Mouse (Mus musculus): ENCODE data around the gene Tox2. TPM values are rescaled to one million over a fixed set of nuclear protein-coding genes. Genes with fewer than 3 reads are reported as not detected.

The Tox2 gene
- polyA plus RNA-seq, 1 experiment: 12.1 TPM

- Histone ChIP-seq H3K36me3 (ENCODE audit: control insufficient read depth, insufficient read depth, low read length) (no peaks in the 10 kb centered on the region), H3K27me3 (ENCODE audit: control insufficient read depth, insufficient read depth, low read length) (no peaks in the 10 kb centered on the region), H3K4me1 (ENCODE audit: control insufficient read depth, insufficient read depth, insufficient read length) (no peaks in the 10 kb centered on the region), H3K27ac (ENCODE audit: insufficient read depth, low read length) (no peak overlapping the region), H3K4me3 (ENCODE audit: extremely low read depth, insufficient read depth, insufficient read length) (no peak overlapping the region)
- TF ChIP-seq CTCF (IDR thresholded peaks at IDR 0.05; ENCODE audit: extremely low read depth, insufficient read depth, insufficient read length, insufficient replicate concordance) (no peak), POLR2A (IDR thresholded peaks at IDR 0.05; ENCODE audit: low read depth, low read length) (no peak)
- no peak for DNase-seq (ENCODE audit: low read depth in 1 of 2, low spot score in 2 of 2)
- 43% methylated on average over 8 of the region's 8 CpGs for WGBS
Measured at GRCm38 (mm10) chr2:163355666-163356065, 152.7 kb downstream of the Tox2 start.

- H3K4me1 ChIP-seq (ENCODE audit: control insufficient read depth, insufficient read depth, insufficient read length): no peaks in the 10 kb centered on the region
- H3K36me3 ChIP-seq (ENCODE audit: control insufficient read depth, insufficient read depth, low read length): no peaks in the 10 kb centered on the region
- no peaks in the 10 kb centered on the region for H3K27me3 ChIP-seq (ENCODE audit: control insufficient read depth, insufficient read depth, low read length)
- TF ChIP-seq CTCF (IDR thresholded peaks at IDR 0.05; ENCODE audit: extremely low read depth, insufficient read depth, insufficient read length, insufficient replicate concordance): no peak
- TF ChIP-seq POLR2A (IDR thresholded peaks at IDR 0.05; ENCODE audit: low read depth, low read length): no peak
- no peak overlapping the region for H3K27ac ChIP-seq (ENCODE audit: insufficient read depth, low read length)
- WGBS: 80% methylated on average over 12 of the region's 12 CpGs
- no peak for DNase-seq (ENCODE audit: low read depth in 1 of 2, low spot score in 2 of 2)
- H3K4me3 ChIP-seq (ENCODE audit: extremely low read depth, insufficient read depth, insufficient read length): no peak overlapping the region
Measured at GRCm38 (mm10) chr2:163356113-163356840, 153.4 kb downstream of the Tox2 start.

- H3K36me3 ChIP-seq (ENCODE audit: control insufficient read depth, insufficient read depth, low read length): no peaks in the 10 kb centered on the region
- H3K4me1 ChIP-seq (ENCODE audit: control insufficient read depth, insufficient read depth, insufficient read length): no peaks in the 10 kb centered on the region
- no peaks in the 10 kb centered on the region for H3K27me3 ChIP-seq (ENCODE audit: control insufficient read depth, insufficient read depth, low read length)
- DNase-seq (ENCODE audit: low read depth in 1 of 2, low spot score in 2 of 2): no peak
- H3K27ac ChIP-seq (ENCODE audit: insufficient read depth, low read length): no peak overlapping the region
- no peak overlapping the region for H3K4me3 ChIP-seq (ENCODE audit: extremely low read depth, insufficient read depth, insufficient read length)
- 53% methylated on average over 5 of the region's 5 CpGs for WGBS
- no peak for TF ChIP-seq POLR2A (IDR thresholded peaks at IDR 0.05; ENCODE audit: low read depth, low read length)
- no peak for TF ChIP-seq CTCF (IDR thresholded peaks at IDR 0.05; ENCODE audit: extremely low read depth, insufficient read depth, insufficient read length, insufficient replicate concordance)
Measured at GRCm38 (mm10) chr2:163358662-163359061, 155.7 kb downstream of the Tox2 start.

GRCm38 (mm10) chr2:163359253-163359652, 156.3 kb downstream of the Tox2 start:
- DNase-seq (ENCODE audit: low read depth in 1 of 2, low spot score in 2 of 2): no peak
- H3K27me3 ChIP-seq (ENCODE audit: control insufficient read depth, insufficient read depth, low read length): no peaks in the 10 kb centered on the region
- WGBS: 62% methylated on average over 2 of the region's 2 CpGs
- TF ChIP-seq POLR2A (IDR thresholded peaks at IDR 0.05; ENCODE audit: low read depth, low read length): no peak
- TF ChIP-seq CTCF (IDR thresholded peaks at IDR 0.05; ENCODE audit: extremely low read depth, insufficient read depth, insufficient read length, insufficient replicate concordance): no peak
- no peak overlapping the region for H3K27ac ChIP-seq (ENCODE audit: insufficient read depth, low read length)
- H3K4me3 ChIP-seq (ENCODE audit: extremely low read depth, insufficient read depth, insufficient read length): no peak overlapping the region
- H3K36me3 ChIP-seq (ENCODE audit: control insufficient read depth, insufficient read depth, low read length): no peaks in the 10 kb centered on the region
- H3K4me1 ChIP-seq (ENCODE audit: control insufficient read depth, insufficient read depth, insufficient read length): no peaks in the 10 kb centered on the region

GRCm38 (mm10) chr2:163360858-163361623, 158.1 kb downstream of the Tox2 start:
- DNase-seq (ENCODE audit: low read depth in 1 of 2, low spot score in 2 of 2): no peak
- TF ChIP-seq CTCF (IDR thresholded peaks at IDR 0.05; ENCODE audit: extremely low read depth, insufficient read depth, insufficient read length, insufficient replicate concordance): no peak
- no peak overlapping the region for H3K27ac ChIP-seq (ENCODE audit: insufficient read depth, low read length)
- H3K27me3 ChIP-seq (ENCODE audit: control insufficient read depth, insufficient read depth, low read length): no peaks in the 10 kb centered on the region
- H3K4me1 ChIP-seq (ENCODE audit: control insufficient read depth, insufficient read depth, insufficient read length): no peaks in the 10 kb centered on the region
- 88% methylated on average over 16 of the region's 16 CpGs for WGBS
- H3K4me3 ChIP-seq (ENCODE audit: extremely low read depth, insufficient read depth, insufficient read length): no peak overlapping the region
- no peaks in the 10 kb centered on the region for H3K36me3 ChIP-seq (ENCODE audit: control insufficient read depth, insufficient read depth, low read length)

GRCm38 (mm10) chr2:163362940-163363921, 160.3 kb downstream of the Tox2 start:
- no peaks in the 10 kb centered on the region for H3K36me3 ChIP-seq (ENCODE audit: control insufficient read depth, insufficient read depth, low read length)
- WGBS: 76% methylated on average over 12 of the region's 12 CpGs
- no peaks in the 10 kb centered on the region for H3K4me1 ChIP-seq (ENCODE audit: control insufficient read depth, insufficient read depth, insufficient read length)
- TF ChIP-seq CTCF (IDR thresholded peaks at IDR 0.05; ENCODE audit: extremely low read depth, insufficient read depth, insufficient read length, insufficient replicate concordance) (no peak), POLR2A (IDR thresholded peaks at IDR 0.05; ENCODE audit: low read depth, low read length) (no peak)
- no peak overlapping the region for H3K4me3 ChIP-seq (ENCODE audit: extremely low read depth, insufficient read depth, insufficient read length)
- H3K27ac ChIP-seq (ENCODE audit: insufficient read depth, low read length): no peak overlapping the region
- no peak for DNase-seq (ENCODE audit: low read depth in 1 of 2, low spot score in 2 of 2)
- H3K27me3 ChIP-seq (ENCODE audit: control insufficient read depth, insufficient read depth, low read length): no peaks in the 10 kb centered on the region
